Mouse (Mus musculus) spleen, adult 10 weeks (tissue): ENCODE measurements around the gene Acbd7. TPM values are rescaled to one million over a fixed set of nuclear protein-coding genes. Genes with fewer than 3 reads are reported as not detected.

Experiments used
- polyA plus RNA-seq: library from polyadenylated mRNA; stranded (reverse); fragments of 350-450 nt; fragmentation: Illumina TruSeq; extraction: RNeasy Lipid Tissue Mini Kit (QIAGEN cat#74804); gene quantifications from one replicate; pipeline ENCODE4 v1.2.3, GENCODE M21; 2015; ENCODE audit warnings: low replicate concordance; ENCODE audit not compliant: insufficient read depth

Acbd7 gene
- not detected for polyA plus RNA-seq

DNA sequence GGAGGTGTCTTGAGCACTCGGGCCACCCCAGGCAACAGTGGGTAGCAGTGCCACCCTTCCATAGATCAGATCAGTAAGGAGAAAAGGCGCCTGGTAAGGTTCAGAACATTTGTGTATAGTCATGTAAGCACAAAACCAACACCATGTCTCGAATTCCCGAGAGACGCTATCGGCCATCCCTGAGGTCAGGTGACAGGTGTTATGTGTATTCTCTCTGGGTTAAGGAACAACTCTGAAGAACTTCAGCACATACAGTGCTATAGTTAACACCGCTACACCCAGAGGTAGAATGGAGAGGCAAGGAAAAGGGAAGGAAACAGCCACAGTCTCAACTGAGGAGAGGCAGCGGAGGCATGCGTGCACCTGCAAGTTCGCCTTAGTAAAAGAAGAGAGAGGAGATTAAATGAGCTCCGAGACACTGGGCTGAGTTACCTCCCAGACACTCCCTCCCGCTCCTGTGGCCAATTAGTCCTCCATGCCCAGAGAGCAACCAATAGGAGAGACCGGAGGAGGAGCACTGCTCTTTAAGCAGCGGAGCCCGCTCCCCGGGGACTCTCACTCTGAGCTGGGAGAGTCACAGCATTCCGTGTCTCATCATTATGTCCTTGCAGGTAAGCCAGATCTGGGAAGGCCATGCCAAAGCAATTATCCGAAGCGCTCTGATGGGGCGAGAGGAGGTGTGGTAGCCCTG lies at the start of gene Acbd7:
Gene Acbd7 (plus strand): TSS at position 558 of the 691 bp plus-strand sequence.

DNA sequence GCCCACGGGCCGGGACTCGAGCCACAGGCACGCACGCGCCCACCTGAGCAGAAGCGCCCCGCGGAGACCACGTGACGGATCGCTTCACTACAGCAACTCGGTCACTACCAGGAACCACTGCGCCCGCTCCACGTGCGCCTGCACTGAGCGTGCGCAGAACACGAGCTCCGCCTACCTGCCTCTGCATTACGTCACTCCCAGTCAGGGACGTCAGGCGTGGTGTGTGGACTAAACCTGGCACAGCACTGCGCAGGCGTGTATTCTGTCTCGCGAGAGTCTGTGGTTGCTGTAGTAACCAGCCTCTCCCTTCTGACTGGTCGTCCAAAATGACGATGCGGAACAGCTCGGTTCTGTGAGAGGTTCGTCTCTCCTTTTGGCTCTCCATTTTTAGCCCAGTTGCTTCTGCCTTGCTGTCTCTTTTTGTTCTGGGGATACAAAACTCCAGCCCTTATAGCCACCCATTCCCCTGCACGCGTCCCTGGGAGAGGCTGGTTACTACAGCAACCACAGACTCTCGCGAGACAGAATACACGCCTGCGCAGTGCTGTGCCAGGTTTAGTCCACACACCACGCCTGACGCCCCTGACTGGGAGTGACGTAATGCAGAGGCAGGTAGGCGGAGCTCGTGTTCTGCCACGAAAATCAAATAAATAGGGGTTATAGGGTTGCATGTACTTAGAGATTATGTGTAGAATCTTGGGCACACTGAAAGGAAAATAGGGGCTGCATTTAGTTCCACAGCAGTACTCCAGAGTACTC lies 3.3 kb upstream of the Acbd7 start, which contains the start of gene Rpp38:
Gene Rpp38 (minus strand): TSS at position 160 of the 759 bp plus-strand sequence.

Other genes starting within 250 kb of the Acbd7 start
- gene Fam171a1, start 221.9 kb upstream of the Acbd7 start, polyA plus RNA-seq: 8.0 TPM
- gene Nmt2, start 52.0 kb upstream of the Acbd7 start, polyA plus RNA-seq: 33.9 TPM
- 16.1 TPM for gene Rpp38, start 3.5 kb upstream of the Acbd7 start, polyA plus RNA-seq
- gene Olah, start 61.0 kb downstream of the Acbd7 start, polyA plus RNA-seq: not detected
- gene Meig1, start 86.5 kb downstream of the Acbd7 start, polyA plus RNA-seq: not detected
- gene Dclre1c, start 88.0 kb downstream of the Acbd7 start, polyA plus RNA-seq: 43.2 TPM
- gene Suv39h2, start 138.9 kb downstream of the Acbd7 start, polyA plus RNA-seq: 2.9 TPM
- gene Gm45902, start 176.6 kb downstream of the Acbd7 start, polyA plus RNA-seq: 3.5 TPM
- 88.9 TPM for gene Hspa14, start 176.6 kb downstream of the Acbd7 start, polyA plus RNA-seq
- 1.6 TPM for gene Cdnf, start 176.9 kb downstream of the Acbd7 start, polyA plus RNA-seq
- 335 TPM for gene Fam107b, start 234.3 kb downstream of the Acbd7 start, polyA plus RNA-seq